Mouse (Mus musculus): Measurements from ENCODE around the gene Ypel1. TPM values are rescaled to one million over a fixed set of nuclear protein-coding genes. Genes with fewer than 3 reads are reported as not detected.
A peak's percentile ranks its signal among the peaks of the same experiment; 100 is the strongest.

The Ypel1 gene
- total RNA-seq, 2 experiments from 2014 or later: 4.9 to 6.1 TPM

Small RNA genes within 50 kb of the gene (microRNA-seq; reads per million reads assigned to microRNA genes)
- 302 reads per million, percentile 61 among the genes with 10 or more reads in this experiment for gene Mir130b
- gene Mir301b: 11.2 reads per million, percentile 28 among the genes with 10 or more reads in this experiment

Other genes starting within 250 kb of the Ypel1 start
- gene Spag6l, start 240.2 kb upstream of the Ypel1 start, total RNA-seq (2021): not detected
- not detected for gene Igll1, start 205.7 kb upstream of the Ypel1 start, total RNA-seq (2021)
- gene Top3b, start 199.0 kb upstream of the Ypel1 start, total RNA-seq (2021): 10 to 100 TPM; 42.0 to 47.8 TPM
- gene Vpreb1, start 198.9 kb upstream of the Ypel1 start, total RNA-seq (2021): under 1 TPM in 1 of 2 experiments, not detected in 1; 0.78 TPM
- 10 to 100 TPM; 28.4 to 28.8 TPM for gene Ppm1f, start 173.2 kb upstream of the Ypel1 start, total RNA-seq (2021)
- gene Mapk1, start 86.3 kb upstream of the Ypel1 start, total RNA-seq (2021): 100 to 1,000 TPM; 121 to 124 TPM
- 10 to 100 TPM; 48.2 to 56.1 TPM for gene Ppil2, start 41.6 kb downstream of the Ypel1 start, total RNA-seq (2021)
- 1 to 10 TPM; 1.5 to 3.0 TPM for gene 2610318N02Rik, start 55.5 kb downstream of the Ypel1 start, total RNA-seq (2021)
- 1 to 10 TPM; 8.0 to 10.0 TPM for gene Sdf2l1, start 62.7 kb downstream of the Ypel1 start, total RNA-seq (2021)
- 1 to 10 TPM in 1 of 2 experiments, under 1 TPM in 1; 0.61 to 1.1 TPM for gene Ydjc, start 74.9 kb downstream of the Ypel1 start, total RNA-seq (2021)
- 1 to 10 TPM in 1 of 2 experiments, under 1 TPM in 1; 0.26 to 1.6 TPM for gene Ccdc116, start 77.5 kb downstream of the Ypel1 start, total RNA-seq (2021)
- 100 to 1,000 TPM; 166 to 178 TPM for gene Ube2l3, start 133.0 kb downstream of the Ypel1 start, total RNA-seq (2021)
- gene Rimbp3, start 138.9 kb downstream of the Ypel1 start, total RNA-seq (2021): under 1 TPM; 0.22 to 0.29 TPM
- gene Hic2, start 163.9 kb downstream of the Ypel1 start, total RNA-seq (2021): 1 to 10 TPM; 2.7 to 3.9 TPM
- gene Tmem191c, start 206.4 kb downstream of the Ypel1 start, total RNA-seq (2021): 1 to 10 TPM; 4.4 to 5.8 TPM